Mouse (Mus musculus) liver, embryonic 14.5 days (tissue): Measurements from ENCODE around the gene D630023F18Rik. TPM values are rescaled to one million over a fixed set of nuclear protein-coding genes. Genes with fewer than 3 reads are reported as not detected.

Experiments used
- ATAC-seq: fragments of 200-750 bp; cut with Nextera tagmentation; 2 replicates; pipeline ENCODE4 v1.8.0; 2017; ENCODE audit warnings: moderate number of reproducible peaks, mild to moderate bottlenecking, moderate library complexity; ENCODE audit not compliant: insufficient read depth
- DNase-seq, 3 experiments: peaks; one replicate each; pipeline ENCODE4 v3.0.0-alpha.2; 2012 to 2013; ENCODE audit warnings: low read depth in 3 of 3, low spot score in 3 of 3
- H3K27ac ChIP-seq: fragments of 300-500 bp; sonication (generic); 2 replicates; pipeline ENCODE4 v1.5.1; 2014; ENCODE audit warnings: moderate library complexity, mild to moderate bottlenecking, control low read depth, inconsistent platforms
- H3K27me3 ChIP-seq: fragments of 300-500 bp; sonication (generic); 2 replicates; pipeline ENCODE4 v1.6.1; 2014; ENCODE audit warnings: mild to moderate bottlenecking, low read length, moderate library complexity; ENCODE audit not compliant: control insufficient read depth, insufficient read depth
- H3K36me3 ChIP-seq: fragments of 300-500 bp; sonication (generic); replicated peaks from 2 replicates; pipeline ENCODE4 v1.6.1; 2014; ENCODE audit warnings: low read depth; ENCODE audit not compliant: control insufficient read depth, insufficient read depth
- H3K4me1 ChIP-seq, 2 experiments: fragments of 200-500 bp in 1 of 2; fragments of 300-500 bp in 1 of 2; sonication (generic) in 1 of 2; replicated peaks; 2 replicates each; pipeline ENCODE4 v1.6.1; 2012 to 2014; ENCODE audit warnings: antibody characterized with exemption in 1 of 2, inconsistent platforms in 1 of 2, low read length in 1 of 2; ENCODE audit not compliant: control insufficient read depth in 2 of 2, insufficient read depth in 2 of 2
- H3K4me2 ChIP-seq: fragments of 300-500 bp; sonication (generic); 2 replicates; pipeline ENCODE4 v1.6.1; 2014; ENCODE audit warnings: low read depth, mild to moderate bottlenecking, control low read depth, moderate library complexity
- H3K4me3 ChIP-seq, 2 experiments: fragments of 200-500 bp in 1 of 2; fragments of 300-500 bp in 1 of 2; sonication (generic) in 1 of 2; 2 replicates each; pipeline ENCODE4 v1.5.1; 2012 to 2014; ENCODE audit warnings: low read depth in 2 of 2, low read length in 2 of 2, mild to moderate bottlenecking in 2 of 2, control low read depth in 1 of 2, inconsistent platforms in 1 of 2, moderate library complexity in 1 of 2; ENCODE audit not compliant: insufficient read depth in 1 of 2
- H3K9ac ChIP-seq: fragments of 300-500 bp; sonication (generic); replicated peaks from 2 replicates; pipeline ENCODE4 v1.6.1; 2014; ENCODE audit warnings: mild to moderate bottlenecking, control low read depth, moderate library complexity
- H3K9me3 ChIP-seq: fragments of 300-500 bp; sonication (generic); 2 replicates; pipeline ENCODE4 v1.6.1; 2016; ENCODE audit warnings: low read length, mixed read lengths; ENCODE audit not compliant: control insufficient read depth
- CTCF ChIP-seq: IDR thresholded peaks from 2 replicates; pipeline ENCODE4 v1.5.1; 2016; ENCODE audit warnings: antibody characterized with exemption, low read depth, control low read depth
- EP300 ChIP-seq: IDR thresholded peaks from 2 replicates; pipeline ENCODE4 v1.6.1; 2016; ENCODE audit warnings: antibody characterized with exemption, low read depth
- WGBS: fragments of 180-500 bp; shearing (Covaris S2); extraction: QIAGEN DNeasy Blood & Tissue Kit; methylation state at CpG from one replicate; pipeline ENCODE4 v1.1.7; 2014; ENCODE audit not compliant: insufficient replicate concordance; 5-methylcytosine and 5-hydroxymethylcytosine counted together
- polyA plus RNA-seq, 2 experiments: library from polyadenylated mRNA; depleted of rRNA in 1 of 2; stranded (reverse) in 1 of 2; unstranded in 1 of 2; fragments of >200 nt; fragmentation: Nextera tagmentation in 1 of 2; extraction: Ambion mirVana in 1 of 2; gene quantifications; 2 replicates each; pipeline versions ENCODE4 v1.2.1 to v1.2.3; 2012 to 2014

D630023F18Rik gene
- polyA plus RNA-seq, 2 experiments, result 0.13 to 0.18 TPM

DNA sequence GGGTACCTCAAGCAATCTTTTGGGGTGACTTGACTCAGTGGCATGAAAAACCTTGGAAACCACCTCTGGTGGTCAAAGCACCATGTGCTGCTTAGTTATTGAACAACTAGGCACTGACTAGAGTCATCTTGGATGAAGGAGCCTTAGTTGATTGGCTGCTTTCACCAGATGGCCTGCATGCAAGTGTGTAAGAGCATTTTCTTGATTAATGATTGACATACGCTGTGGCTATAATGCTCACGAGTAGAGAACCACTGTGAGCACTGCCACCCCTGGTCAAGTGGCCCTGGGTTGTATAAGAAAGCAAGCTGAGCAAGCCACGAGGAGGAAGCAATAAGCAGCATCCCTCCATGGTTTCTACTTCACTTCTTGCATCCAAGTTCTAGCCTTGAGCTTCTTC, 7.2 kb upstream of the D630023F18Rik start:
- H3K27ac ChIP-seq, result no peak overlapping the region
- no peaks in the 10 kb centered on the region for H3K9me3 ChIP-seq
- H3K4me2 ChIP-seq, result no peak overlapping the region
- no peaks in the 10 kb centered on the region for H3K36me3 ChIP-seq
- 38% methylated on average over 3 of the region's 3 CpGs for WGBS
- TF ChIP-seq EP300, result no peak
- no peak for TF ChIP-seq CTCF
- H3K9ac ChIP-seq, result no peak overlapping the region
- no peak overlapping the region for H3K4me3 ChIP-seq
- no peaks in the 10 kb centered on the region for H3K4me1 ChIP-seq
- no peak for ATAC-seq
- no peak for DNase-seq
- no peaks in the 10 kb centered on the region for H3K27me3 ChIP-seq

DNA sequence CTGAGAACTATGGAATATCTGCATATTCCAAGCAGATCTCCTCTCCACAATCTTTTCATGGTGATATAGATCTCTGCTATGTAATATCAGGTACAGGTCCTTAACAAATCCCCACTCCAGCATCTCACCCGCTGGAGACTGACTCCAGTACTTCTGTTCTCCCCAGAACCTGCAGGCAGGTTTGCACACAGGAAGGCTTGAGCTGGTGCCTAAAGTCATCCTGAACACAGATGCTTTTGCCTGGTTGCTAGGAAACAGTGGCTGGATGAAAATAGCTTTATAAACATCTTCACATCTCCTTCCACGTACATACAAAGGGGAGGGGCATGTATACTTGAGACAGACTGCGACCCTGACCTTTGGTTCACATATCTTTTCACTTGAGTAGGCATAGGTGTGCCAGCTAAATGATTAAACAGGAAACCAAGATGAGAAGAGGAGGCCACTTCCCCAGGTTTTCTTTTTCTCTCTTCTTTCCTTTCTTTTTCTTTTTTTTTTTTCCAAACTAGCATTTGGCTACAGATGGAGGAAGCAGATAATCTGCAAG, 6.7 kb upstream of the D630023F18Rik start:
- ATAC-seq (no peak), DNase-seq (no peak)
- no peak overlapping the region for H3K27ac ChIP-seq

DNA sequence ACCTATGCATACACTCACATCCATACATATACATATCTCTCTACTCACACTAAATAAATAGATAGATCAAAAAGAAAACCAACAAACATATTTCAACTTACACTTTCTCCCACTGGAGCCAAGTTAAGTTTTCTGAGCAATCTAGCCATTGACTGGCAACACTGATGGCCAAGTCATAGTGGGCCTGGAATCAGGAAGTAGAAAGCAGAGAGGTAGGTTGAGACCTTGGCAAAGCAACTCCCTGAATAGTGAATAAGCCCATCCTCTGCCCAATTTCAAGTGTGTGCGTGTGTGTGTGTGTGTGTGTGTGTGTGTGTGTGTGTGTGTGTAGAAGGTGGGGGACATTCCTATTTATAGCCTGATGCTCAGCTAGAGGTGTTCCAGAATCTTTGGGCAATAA, 3.6 kb downstream of the D630023F18Rik start, which contains the start of gene Gm28845:
Gene Gm28845, minus strand, starts transcription at position 121 of the 400 bp plus-strand sequence.
- H3K27me3 ChIP-seq, result no peaks in the 10 kb centered on the region
- H3K4me2 ChIP-seq, result no peak within 1 kb of the TSS
- no peak within 1 kb of the TSS for H3K27ac ChIP-seq
- no peaks in the 10 kb centered on the region for H3K9me3 ChIP-seq
- no peak within 1 kb of the TSS for H3K4me3 ChIP-seq
- no peak for ATAC-seq
- no peak within 1 kb of the TSS for H3K9ac ChIP-seq
- no peak for TF ChIP-seq CTCF
- TF ChIP-seq EP300, result no peak
- no peak for DNase-seq
- H3K4me1 ChIP-seq, result peaks cover 0 to 3% of the 10 kb centered on the region in 2 experiments; a peak in 1 of 4 replicates
- 79% methylated on average over 1 of the region's 1 CpGs for WGBS
- H3K36me3 ChIP-seq, result no peaks in the 10 kb centered on the region

More for the DNA sequence above, 6.7 kb upstream of the D630023F18Rik start:
- Histone ChIP-seq H3K4me1 (no peaks in the 10 kb centered on the region), H3K9ac (no peak overlapping the region), H3K4me2 (no peak overlapping the region), H3K9me3 (no peaks in the 10 kb centered on the region), H3K27me3 (no peaks in the 10 kb centered on the region), H3K4me3 (no peak overlapping the region), H3K36me3 (no peaks in the 10 kb centered on the region)
- TF ChIP-seq EP300 (no peak), CTCF (no peak)
- 47% methylated on average over 3 of the region's 3 CpGs for WGBS

DNA sequence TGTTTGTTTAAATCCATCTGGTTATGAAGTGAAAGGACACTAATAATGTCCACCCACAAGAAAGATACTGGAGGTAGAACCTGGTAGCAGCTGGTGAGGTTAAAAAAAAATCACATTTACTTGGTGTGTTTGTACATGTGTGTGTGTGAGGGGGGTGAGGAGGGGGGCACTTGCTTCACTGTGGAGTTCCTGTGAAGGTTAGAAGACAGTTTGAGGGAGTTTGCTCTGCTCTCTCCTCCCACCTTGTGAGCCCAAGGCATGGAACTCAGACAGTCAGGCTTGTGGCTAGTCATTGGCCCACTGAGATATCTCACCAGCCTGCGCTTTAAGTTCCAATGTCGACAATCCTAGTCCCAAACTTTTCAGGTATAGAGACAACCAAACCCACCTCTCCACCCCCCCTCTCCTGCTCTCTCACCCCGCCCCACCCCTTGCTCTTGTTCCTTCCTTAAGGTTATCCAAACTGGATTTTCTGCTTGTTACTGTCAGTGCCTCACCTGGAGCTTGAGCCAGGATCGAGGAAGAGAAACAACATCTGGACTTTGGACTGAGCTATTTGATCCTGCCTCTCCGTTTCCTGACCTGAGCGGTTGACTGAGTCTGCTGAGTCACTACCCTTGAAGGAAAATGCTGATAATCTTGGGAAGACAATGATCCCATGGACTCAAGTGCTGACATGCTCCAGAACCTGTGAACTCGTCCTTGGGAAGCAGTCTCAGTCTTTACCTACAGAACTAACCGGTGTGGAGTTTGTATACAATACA, 4.7 kb downstream of the D630023F18Rik start:
- Histone ChIP-seq H3K36me3 (no peaks in the 10 kb centered on the region), H3K4me3 (no peak overlapping the region), H3K27ac (no peak overlapping the region), H3K4me1 (peaks cover 0 to 5% of the 10 kb centered on the region in 2 experiments; a peak in 1 of 4 replicates), H3K4me2 (no peak overlapping the region), H3K27me3 (no peaks in the 10 kb centered on the region), H3K9ac (no peak overlapping the region), H3K9me3 (no peaks in the 10 kb centered on the region)
- 47% methylated on average over 8 of the region's 8 CpGs for WGBS
- TF ChIP-seq EP300 (no peak), CTCF (no peak)
- no peak for ATAC-seq
- no peak for DNase-seq

DNA sequence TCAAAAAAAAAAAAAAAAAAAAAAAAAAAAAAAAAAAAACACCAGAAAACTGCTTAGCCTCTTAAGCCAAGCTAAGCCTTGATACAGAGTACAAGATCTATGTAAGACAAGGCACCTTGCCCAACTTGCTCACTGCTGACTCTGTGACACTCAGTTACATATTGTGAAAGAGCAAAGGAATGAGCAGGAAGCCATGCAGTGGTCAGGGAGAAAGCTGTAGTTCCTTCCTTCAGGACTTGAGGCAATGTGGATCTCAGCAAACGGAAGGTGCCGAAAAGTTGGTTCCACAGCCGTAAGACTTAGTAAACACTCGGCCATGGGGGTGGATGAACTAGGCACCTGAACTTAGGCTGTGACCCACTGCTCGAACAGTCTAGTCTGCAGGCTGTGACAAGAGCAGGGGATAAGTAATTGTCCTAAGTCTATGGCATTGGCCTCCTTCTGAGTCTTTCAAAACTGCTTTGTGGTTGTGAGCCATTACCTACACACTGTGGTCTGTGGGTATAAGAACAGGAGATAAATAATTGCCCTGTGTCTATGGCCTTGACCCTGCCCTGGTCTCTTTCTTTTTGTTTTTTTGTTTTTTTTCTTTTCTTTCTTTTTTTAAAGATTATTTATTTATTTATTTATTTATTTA, 9.4 kb downstream of the D630023F18Rik start:
- Histone ChIP-seq H3K27ac (no peak overlapping the region), H3K27me3 (no peaks in the 10 kb centered on the region), H3K9me3 (no peaks in the 10 kb centered on the region), H3K4me2 (no peak overlapping the region), H3K4me1 (peaks cover 0 to 11% of the 10 kb centered on the region in 2 experiments; a peak in 2 of 4 replicates), H3K4me3 (no peak overlapping the region), H3K9ac (no peak overlapping the region), H3K36me3 (no peaks in the 10 kb centered on the region)
- no peak for DNase-seq
- 0 out of 2 replicates have a peak, but pooled peaks have one; percentile 26 for ATAC-seq
- no peak for TF ChIP-seq CTCF
- TF ChIP-seq EP300, result no peak
- WGBS, result 64% methylated on average over 5 of the region's 5 CpGs
